Mouse (Mus musculus) lung, embryonic 16.5 days (tissue): ENCODE measurements around the gene Plekhg2. TPM values are rescaled to one million over a fixed set of nuclear protein-coding genes. Genes with fewer than 3 reads are reported as not detected.
A peak's percentile ranks its signal among the peaks of the same experiment; 100 is the strongest.
"Not testable (repeated sequence)": the region's sequence is repeated elsewhere in the genome, so short reads cannot be mapped to it uniquely, and the experiment has no call there.

Experiments used
- ATAC-seq: fragments of 200-750 bp; cut with Nextera tagmentation; 2 replicates; pipeline ENCODE4 v1.8.0; 2017; ENCODE audit warnings: low read depth, mild to moderate bottlenecking, moderate library complexity
- H3K27ac ChIP-seq: fragments of 300-500 bp; sonication (generic); 2 replicates; pipeline ENCODE4 v1.5.1; 2014; ENCODE audit warnings: mild to moderate bottlenecking, control low read depth, low read length
- H3K27me3 ChIP-seq: fragments of 300-500 bp; sonication (generic); 2 replicates; pipeline ENCODE4 v1.6.1; 2014; ENCODE audit warnings: low read depth, low read length, mixed read lengths; ENCODE audit not compliant: control insufficient read depth, insufficient read depth
- H3K36me3 ChIP-seq: fragments of 300-500 bp; sonication (generic); 2 replicates; pipeline ENCODE4 v1.6.1; 2014; ENCODE audit warnings: low read length; ENCODE audit not compliant: control insufficient read depth, insufficient read depth
- H3K4me1 ChIP-seq: fragments of 300-500 bp; sonication (generic); replicated peaks from 2 replicates; pipeline ENCODE4 v1.6.1; 2014; ENCODE audit warnings: low read length, mixed read lengths; ENCODE audit not compliant: control insufficient read depth, insufficient read depth
- H3K4me2 ChIP-seq: fragments of 300-500 bp; sonication (generic); 2 replicates; pipeline ENCODE4 v1.6.1; 2014; ENCODE audit warnings: low read depth, low read length, control low read depth
- H3K4me3 ChIP-seq: fragments of 300-500 bp; sonication (generic); 2 replicates; pipeline ENCODE4 v1.5.1; 2014; ENCODE audit warnings: mild to moderate bottlenecking, low read length, control low read depth
- H3K9ac ChIP-seq: fragments of 300-500 bp; sonication (generic); 2 replicates; pipeline ENCODE4 v1.6.1; 2014; ENCODE audit warnings: low read length, control low read depth
- H3K9me3 ChIP-seq: fragments of 300-500 bp; sonication (generic); 2 replicates; pipeline ENCODE4 v1.6.1; 2016; ENCODE audit warnings: low read length; ENCODE audit not compliant: control insufficient read depth
- WGBS: fragments of 180-500 bp; shearing (Covaris S2); extraction: QIAGEN DNeasy Blood & Tissue Kit; methylation state at CpG from one replicate; pipeline ENCODE4 v1.1.7; 2014; 5-methylcytosine and 5-hydroxymethylcytosine counted together
- polyA plus RNA-seq: library from polyadenylated mRNA; unstranded; fragments of >200 nt; fragmentation: Nextera tagmentation; extraction: Ambion mirVana; gene quantifications from 2 replicates; pipeline ENCODE4 v1.2.1, GENCODE M21; 2015

Gene Plekhg2
- polyA plus RNA-seq, 1 experiment from 2014 or later = 69.0 TPM

DNA sequence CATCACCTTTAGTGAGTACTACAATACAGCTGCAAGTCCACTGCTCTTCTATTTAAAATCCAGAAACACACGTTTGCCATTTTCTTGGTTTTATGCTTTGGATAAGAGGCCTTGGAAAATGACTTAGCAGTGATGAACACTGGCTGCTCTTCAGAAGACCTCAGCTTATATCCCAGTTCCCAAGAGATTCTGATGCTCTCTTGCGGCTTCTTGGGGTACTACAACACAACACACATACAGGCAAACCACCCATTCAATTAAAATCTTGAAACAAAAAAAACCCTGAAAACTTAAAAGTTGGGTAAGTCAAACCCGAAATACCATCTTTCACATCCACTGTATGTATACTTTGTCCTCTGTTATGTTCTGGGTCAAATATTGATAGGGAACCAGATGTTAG, 25.6 kb upstream of the Plekhg2 start:
- H3K9me3 ChIP-seq = no peaks in the 10 kb centered on the region
- no peak overlapping the region for H3K4me2 ChIP-seq
- H3K4me1 ChIP-seq = peaks cover 6% of the 10 kb centered on the region
- H3K36me3 ChIP-seq = peaks cover 48% of the 10 kb centered on the region
- H3K4me3 ChIP-seq = no peak overlapping the region
- no peaks in the 10 kb centered on the region for H3K27me3 ChIP-seq
- H3K27ac ChIP-seq = no peak overlapping the region
- ATAC-seq = no peak
- 53% methylated on average over 3 of the region's 3 CpGs for WGBS
- H3K9ac ChIP-seq = no peak overlapping the region

DNA sequence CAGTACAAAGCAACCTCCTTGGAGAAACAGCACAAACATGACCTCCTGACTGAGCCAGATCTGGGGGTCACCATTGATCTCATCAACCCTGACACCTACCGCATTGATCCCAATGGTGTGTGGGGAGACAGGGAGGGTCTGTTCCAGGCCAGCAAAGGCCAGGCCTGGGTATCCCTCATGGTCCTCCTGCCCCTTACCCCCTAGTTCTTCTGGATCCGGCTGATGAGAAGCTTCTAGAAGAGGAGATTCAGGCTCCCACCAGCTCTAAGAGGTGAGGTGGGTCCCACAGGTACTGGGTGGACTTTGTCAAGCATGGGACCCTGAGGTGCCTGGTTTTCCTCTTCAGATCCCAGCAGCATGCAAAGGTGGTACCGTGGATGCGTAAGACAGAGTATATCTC, 23.0 kb upstream of the Plekhg2 start:
- H3K27ac ChIP-seq = no peak overlapping the region
- peaks cover 12% of the 10 kb centered on the region for H3K4me1 ChIP-seq
- no peaks in the 10 kb centered on the region for H3K9me3 ChIP-seq
- no peak for ATAC-seq
- H3K9ac ChIP-seq = no peak overlapping the region
- peaks cover 38% of the 10 kb centered on the region for H3K36me3 ChIP-seq
- no peak overlapping the region for H3K4me3 ChIP-seq
- H3K27me3 ChIP-seq = no peaks in the 10 kb centered on the region
- no peak overlapping the region for H3K4me2 ChIP-seq
- 88% methylated on average over 4 of the region's 4 CpGs for WGBS

DNA sequence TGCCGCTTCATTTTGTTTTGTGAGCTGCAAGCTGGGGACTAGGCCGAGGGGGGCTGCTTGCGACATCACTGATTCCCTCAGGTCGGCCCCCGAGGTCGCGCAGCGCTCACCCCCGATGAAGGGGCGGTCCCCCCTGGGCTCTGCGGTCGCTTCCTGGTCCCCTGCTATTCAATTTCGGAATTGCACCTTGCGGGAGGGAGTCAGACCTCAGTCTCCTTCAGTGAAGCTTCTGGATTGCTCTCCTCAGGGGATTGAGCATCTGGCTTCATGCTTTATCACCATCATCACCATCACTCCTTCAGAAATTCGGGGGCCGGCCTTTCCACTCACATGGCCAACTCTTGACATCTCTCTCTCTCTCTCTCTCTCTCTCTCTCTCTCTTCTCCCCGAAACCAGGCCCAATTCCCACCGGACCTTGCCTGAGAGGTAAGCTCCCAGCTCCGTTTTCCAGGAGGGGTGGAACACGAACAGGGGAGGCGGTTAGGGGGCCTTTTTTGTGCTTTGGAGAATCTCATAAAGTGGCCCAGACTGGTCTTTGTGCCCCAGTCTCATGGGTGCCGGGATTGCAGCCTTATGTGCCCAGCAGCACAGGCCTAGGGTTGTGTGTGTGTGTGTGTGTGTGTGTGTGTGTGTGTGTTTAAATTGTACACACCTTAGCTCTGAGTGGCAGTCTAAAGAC, 21.0 kb upstream of the Plekhg2 start:
- Histone ChIP-seq H3K27ac (peak overlapping the region; percentile 67), H3K27me3 (no peaks in the 10 kb centered on the region), H3K4me1 (peaks cover 12% of the 10 kb centered on the region), H3K9ac (peak overlapping the region; percentile 74), H3K36me3 (peaks cover 33% of the 10 kb centered on the region), H3K4me2 (peak overlapping the region; percentile 86), H3K9me3 (no peaks in the 10 kb centered on the region), H3K4me3 (peak overlapping the region; percentile 61)
- 0 out of 2 replicates have a peak, but pooled peaks have one; percentile 0 for ATAC-seq
- 4% methylated on average over 22 of the region's 22 CpGs for WGBS

DNA sequence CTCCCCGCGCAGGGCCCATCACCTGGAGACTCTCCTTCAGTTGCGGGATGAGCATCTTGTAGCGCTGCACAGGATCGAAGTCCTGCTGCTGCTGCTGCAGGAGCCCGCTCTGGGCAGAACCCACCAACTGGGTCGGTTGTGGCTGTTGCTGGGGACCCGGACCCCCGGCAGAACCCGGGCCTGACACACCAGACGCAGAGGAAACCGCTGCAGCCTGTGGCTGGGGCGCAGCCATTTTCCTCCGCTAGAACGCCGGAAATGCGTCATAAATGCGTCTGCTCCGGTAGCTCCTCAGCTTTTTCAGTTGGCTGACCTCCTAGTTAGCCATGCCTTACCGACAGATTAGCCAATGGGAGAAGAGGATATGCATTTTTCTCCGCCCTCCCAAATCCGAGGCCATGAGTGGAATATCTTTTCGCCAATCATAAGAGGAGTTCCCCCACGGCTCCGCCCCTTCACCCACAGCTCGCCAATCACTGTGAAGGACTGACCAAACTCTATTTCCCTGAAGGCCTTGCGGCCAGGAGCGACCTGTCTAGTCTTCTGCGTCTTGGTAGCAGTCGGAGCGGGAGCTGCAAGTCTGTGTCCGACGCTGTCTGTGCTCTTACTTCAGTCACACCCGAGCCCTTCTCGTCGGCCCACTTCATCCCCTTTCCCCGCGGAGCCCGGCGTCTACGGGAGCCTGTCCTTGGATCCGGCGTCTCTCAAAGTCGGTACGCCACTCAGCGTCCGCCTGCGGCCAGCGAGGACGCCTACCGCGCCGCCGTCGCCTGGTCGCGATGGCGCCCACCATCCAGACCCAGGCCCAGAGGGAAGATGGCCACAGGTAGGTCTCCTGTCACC, 20.3 kb upstream of the Plekhg2 start, which contains the start of the genes Med29 and Paf1:
Med29 (minus strand) TSS at position 280 of the 843 bp plus-strand sequence.
Paf1 (plus strand) TSS at position 523 of the 843 bp plus-strand sequence.
- Histone ChIP-seq H3K9ac (peak within 1 kb of the TSS; percentile 84), H3K27me3 (no peaks in the 10 kb centered on the region), H3K4me2 (peak within 1 kb of the TSS; percentile 86), H3K4me1 (peaks cover 12% of the 10 kb centered on the region), H3K4me3 (peak within 1 kb of the TSS; percentile 61), H3K9me3 (no peaks in the 10 kb centered on the region), H3K27ac (peak within 1 kb of the TSS; percentile 67), H3K36me3 (peaks cover 30% of the 10 kb centered on the region)
- under 1% methylated on average over 58 of the region's 58 CpGs for WGBS
- ATAC-seq = peak; percentile 97

DNA sequence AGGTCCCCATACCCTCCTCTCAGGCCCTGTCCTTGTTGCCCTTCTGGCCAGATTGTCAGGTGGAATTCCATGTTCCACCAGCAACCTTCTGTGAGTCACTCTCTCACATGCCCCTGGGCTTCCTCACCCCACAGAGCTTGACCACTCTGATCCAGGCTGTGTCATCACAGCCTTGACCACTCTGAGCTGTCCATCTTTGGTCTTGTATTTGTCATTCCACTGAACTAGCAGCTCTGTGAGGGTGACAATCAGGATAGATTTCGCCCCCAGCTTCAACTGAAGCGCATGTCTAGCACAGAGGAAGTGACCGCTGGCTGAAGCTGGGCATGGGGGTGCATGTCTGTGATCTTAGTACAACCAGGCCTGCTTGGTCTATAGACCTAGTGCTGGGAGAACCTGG, 17.9 kb upstream of the Plekhg2 start:
- Histone ChIP-seq H3K27ac (no peak overlapping the region), H3K4me2 (no peak overlapping the region), H3K9ac (no peak overlapping the region), H3K9me3 (no peaks in the 10 kb centered on the region), H3K4me1 (peaks cover 17% of the 10 kb centered on the region), H3K27me3 (no peaks in the 10 kb centered on the region), H3K36me3 (peaks cover 16% of the 10 kb centered on the region), H3K4me3 (no peak overlapping the region)
- WGBS = 90% methylated on average over 3 of the region's 3 CpGs
- no peak for ATAC-seq

DNA sequence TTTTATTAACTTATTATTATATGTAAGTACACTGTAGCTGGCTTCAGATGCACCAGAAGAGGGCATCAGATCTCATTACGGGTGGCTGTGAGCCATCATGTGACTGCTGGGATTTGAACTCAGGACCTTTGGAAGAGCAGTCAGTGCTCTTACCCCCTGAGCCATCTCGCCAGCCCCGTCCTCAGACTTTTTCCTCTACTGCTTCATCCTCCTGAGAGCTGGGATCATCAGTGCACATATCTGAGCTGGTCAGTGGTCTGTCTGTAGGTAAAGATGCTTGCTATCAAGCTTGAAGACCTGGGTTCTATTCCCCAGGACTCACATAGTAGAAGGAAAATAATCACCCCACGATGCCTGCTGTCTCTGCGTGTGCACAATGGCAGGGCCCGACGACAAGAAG, 15.0 kb upstream of the Plekhg2 start:
- H3K9ac ChIP-seq, H3K27me3 ChIP-seq, ATAC-seq, H3K27ac ChIP-seq, H3K9me3 ChIP-seq, H3K4me3 ChIP-seq, H3K4me2 ChIP-seq: not testable (repeated sequence)
- peaks cover 17% of the 10 kb centered on the region for H3K36me3 ChIP-seq
- peaks cover 21% of the 10 kb centered on the region for H3K4me1 ChIP-seq
- WGBS = 84% methylated on average over 7 of the region's 7 CpGs

DNA sequence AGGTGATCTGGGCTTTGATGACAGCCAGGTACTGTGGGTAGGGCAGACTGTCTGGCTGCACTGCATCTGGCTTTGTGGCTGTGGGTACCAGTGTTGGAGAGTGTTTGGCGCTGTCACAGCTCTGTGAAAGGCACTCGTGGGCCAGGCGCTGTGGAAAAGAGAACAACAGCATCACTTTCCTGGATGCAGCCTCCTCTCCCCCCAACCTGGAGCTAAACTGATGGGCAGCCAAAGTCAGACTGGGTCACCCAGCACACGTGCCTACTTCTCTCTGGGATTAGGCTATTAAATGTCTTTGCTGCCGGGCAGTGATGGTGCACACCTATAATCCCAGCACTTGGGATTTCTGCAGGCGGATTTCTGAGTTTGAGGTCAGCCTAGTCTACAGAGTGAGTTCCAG, 14.5 kb upstream of the Plekhg2 start:
- not testable (repeated sequence) for H3K9me3 ChIP-seq, H3K9ac ChIP-seq, H3K27me3 ChIP-seq, H3K4me2 ChIP-seq, H3K27ac ChIP-seq, H3K4me3 ChIP-seq, ATAC-seq
- H3K36me3 ChIP-seq = peaks cover 17% of the 10 kb centered on the region
- peaks cover 22% of the 10 kb centered on the region for H3K4me1 ChIP-seq
- 69% methylated on average over 6 of the region's 6 CpGs for WGBS

DNA sequence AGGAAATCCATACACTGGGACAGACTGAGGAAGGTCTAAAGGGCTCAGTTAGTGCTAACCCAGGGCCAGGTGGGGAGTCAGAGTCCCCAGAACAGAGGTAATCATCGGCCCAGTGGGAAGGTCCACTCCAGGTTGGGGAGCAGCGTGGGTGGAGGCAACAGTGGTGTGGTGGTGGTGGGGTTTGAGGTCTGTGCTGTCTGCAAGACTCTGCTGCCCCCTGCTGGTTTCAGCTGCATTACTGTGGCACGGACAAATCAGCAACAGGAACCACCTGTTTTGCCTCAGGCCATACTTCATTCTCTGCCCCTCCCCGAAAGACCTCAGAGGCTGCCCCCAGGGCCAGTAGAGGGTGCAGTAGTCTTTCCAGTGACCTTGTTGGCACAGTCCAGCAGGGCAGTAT, 14.1 kb upstream of the Plekhg2 start:
- Histone ChIP-seq H3K9me3 (no peaks in the 10 kb centered on the region), H3K4me1 (peaks cover 22% of the 10 kb centered on the region), H3K4me2 (no peak overlapping the region), H3K4me3 (no peak overlapping the region), H3K9ac (peak overlapping the region; percentile 24; the same call in 1 of the 2 replicates), H3K36me3 (peaks cover 17% of the 10 kb centered on the region), H3K27ac (peak overlapping the region; percentile 61), H3K27me3 (no peaks in the 10 kb centered on the region)
- ATAC-seq = peak; percentile 56
- WGBS = 1% methylated on average over 4 of the region's 4 CpGs

DNA sequence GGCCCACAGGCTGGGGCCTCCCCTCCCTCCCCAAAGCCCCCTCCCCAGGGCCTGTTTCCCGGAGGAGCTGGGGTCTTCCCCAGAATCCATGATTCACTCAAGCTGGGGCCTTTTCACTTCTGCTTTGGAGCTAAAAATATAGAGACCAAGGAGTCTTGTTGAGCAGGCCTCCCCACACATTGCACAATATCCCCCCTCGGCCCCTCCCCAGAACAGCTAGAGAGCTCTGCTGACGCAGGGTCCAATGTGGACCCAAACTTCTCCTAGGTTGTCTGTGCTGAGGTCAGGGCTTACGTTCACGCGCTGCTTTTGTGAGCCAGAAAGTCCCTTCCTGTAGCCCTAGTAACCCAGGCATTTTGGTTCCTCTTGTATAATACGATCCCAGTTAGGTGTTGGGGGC, 13.6 kb upstream of the Plekhg2 start:
- H3K36me3 ChIP-seq = peaks cover 17% of the 10 kb centered on the region

More for the DNA sequence above, 13.6 kb upstream of the Plekhg2 start:
- 80% methylated on average over 7 of the region's 7 CpGs for WGBS
- no peaks in the 10 kb centered on the region for H3K9me3 ChIP-seq
- peak overlapping the region; percentile 61 for H3K27ac ChIP-seq
- no peak overlapping the region for H3K4me2 ChIP-seq
- ATAC-seq = no peak
- H3K4me3 ChIP-seq = no peak overlapping the region
- no peaks in the 10 kb centered on the region for H3K27me3 ChIP-seq
- peak overlapping the region; percentile 24; the same call in 1 of the 2 replicates for H3K9ac ChIP-seq
- peaks cover 26% of the 10 kb centered on the region for H3K4me1 ChIP-seq
